Mouse (Mus musculus) testis, adult 2 months (tissue): ENCODE results near the gene Hoxa7. TPM values are rescaled to one million over a fixed set of nuclear protein-coding genes. Genes with fewer than 3 reads are reported as not detected.

ENCODE experiments used
- H3K27ac ChIP-seq: fragments of 200-500 bp; 2 replicates; pipeline ENCODE4 v1.5.1; 2012; ENCODE audit warnings: low read depth, low read length; ENCODE audit not compliant: control insufficient read depth, insufficient read depth
- H3K27me3 ChIP-seq: fragments of 200-500 bp; 2 replicates; pipeline ENCODE4 v1.6.1; 2012; ENCODE audit warnings: mild to moderate bottlenecking, low read length, moderate library complexity; ENCODE audit not compliant: control insufficient read depth, insufficient read depth
- H3K36me3 ChIP-seq: fragments of 200-500 bp; 2 replicates; pipeline ENCODE4 v1.6.1; 2012; ENCODE audit warnings: mild to moderate bottlenecking, low read length; ENCODE audit not compliant: control insufficient read depth, insufficient read depth
- H3K4me1 ChIP-seq: fragments of 200-500 bp; 2 replicates; pipeline ENCODE4 v1.6.1; 2012; ENCODE audit warnings: low read length; ENCODE audit not compliant: control insufficient read depth, insufficient read depth
- H3K4me3 ChIP-seq: fragments of 200-500 bp; 2 replicates; pipeline ENCODE4 v1.5.1; 2012; ENCODE audit warnings: low read depth, mild to moderate bottlenecking, low read length, moderate library complexity, mixed read lengths; ENCODE audit not compliant: control insufficient read depth
- CTCF ChIP-seq: fragments of 200-500 bp; IDR thresholded peaks from 2 replicates; pipeline ENCODE4 v1.5.1; 2012; ENCODE audit warnings: low read depth, mild to moderate bottlenecking, inconsistent platforms, low read length, moderate library complexity; ENCODE audit not compliant: control insufficient read depth, insufficient read depth, insufficient replicate concordance
- POLR2A ChIP-seq: fragments of 200-500 bp; IDR thresholded peaks from 2 replicates; pipeline ENCODE4 v1.6.1; 2012; ENCODE audit warnings: low read depth, mild to moderate bottlenecking, inconsistent platforms, low read length, moderate library complexity; ENCODE audit not compliant: control insufficient read depth
- polyA plus RNA-seq: library from polyadenylated mRNA; depleted of rRNA; stranded (reverse); fragments of >200 nt; gene quantifications from 2 replicates; pipeline ENCODE4 v1.2.3, GENCODE M21; 2012; rRNA removed

The Hoxa7 gene
- polyA plus RNA-seq, 1 experiment: 0.72 TPM

GRCm38 (mm10) chr6:52166431-52167077 is 55.1 kb downstream of the Hoxa7 start:
- H3K27ac ChIP-seq: no peak overlapping the region
- peaks cover 23% of the 10 kb centered on the region for H3K4me1 ChIP-seq
- H3K4me3 ChIP-seq: no peak overlapping the region
- TF ChIP-seq CTCF (no peak), POLR2A (no peak)
- H3K27me3 ChIP-seq: peaks cover 18% of the 10 kb centered on the region
- no peaks in the 10 kb centered on the region for H3K36me3 ChIP-seq

- Histone ChIP-seq H3K4me1 (peaks cover 24% of the 10 kb centered on the region), H3K27ac (no peak overlapping the region), H3K36me3 (no peaks in the 10 kb centered on the region), H3K27me3 (peaks cover 20% of the 10 kb centered on the region), H3K4me3 (no peak overlapping the region)
- TF ChIP-seq POLR2A (no peak), CTCF (no peak)
Observed at GRCm38 (mm10) chr6:52165441-52166370, 55.9 kb downstream of the Hoxa7 start.

- Histone ChIP-seq H3K4me3 (peak within 1 kb of the TSS; percentile 1; the same call in 1 of the 2 replicates), H3K27me3 (peaks cover 21% of the 10 kb centered on the region), H3K36me3 (no peaks in the 10 kb centered on the region), H3K4me1 (peaks cover 22% of the 10 kb centered on the region), H3K27ac (no peak within 1 kb of the TSS)
- TF ChIP-seq POLR2A (no peak), CTCF (no peak)
Observed at GRCm38 (mm10) chr6:52164626-52165440, 56.8 kb downstream of the Hoxa7 start, which contains the start of gene Hoxa2. Gene Hoxa2, minus strand, starts transcription at chr6:52164831.

Other genes starting within 250 kb of the Hoxa7 start
- 9.4 and 15.2 TPM in 2 replicates for gene Skap2, start 209.3 kb downstream of the Hoxa7 start, polyA plus RNA-seq
- 0.07 and 0.14 TPM in 2 replicates for gene Hoxa1, start 63.5 kb downstream of the Hoxa7 start, polyA plus RNA-seq
- gene Hoxa2, start 57.0 kb downstream of the Hoxa7 start, polyA plus RNA-seq: 0.07 and 0.08 TPM in 2 replicates
- not detected in 2 replicates for gene 5730596B20Rik, start 44.4 kb downstream of the Hoxa7 start, polyA plus RNA-seq
- gene Hoxa4, start 30.1 kb downstream of the Hoxa7 start, polyA plus RNA-seq: 61.2 and 65.3 TPM in 2 replicates
- gene Hoxa5, start 17.3 kb downstream of the Hoxa7 start, polyA plus RNA-seq: 0.06 and 0.08 TPM in 2 replicates
- 0.21 TPM in 1 of 2 replicates, not detected in the other for gene Hoxa6, start 13.1 kb downstream of the Hoxa7 start, polyA plus RNA-seq
- 5.4 and 5.8 TPM in 2 replicates for gene Hoxa3, start 8.5 kb downstream of the Hoxa7 start, polyA plus RNA-seq
- not detected in 2 replicates for gene Gm28308, start 8.5 kb downstream of the Hoxa7 start, polyA plus RNA-seq
- gene Hoxa9, start 9.2 kb upstream of the Hoxa7 start, polyA plus RNA-seq: 0.52 and 1.9 TPM in 2 replicates
- gene Hoxa10, start 19.0 kb upstream of the Hoxa7 start, polyA plus RNA-seq: 0.19 and 1.6 TPM in 2 replicates
- 0.47 TPM in 1 of 2 replicates, not detected in the other for gene Hoxa11, start 24.0 kb upstream of the Hoxa7 start, polyA plus RNA-seq
- gene Hoxa13, start 39.0 kb upstream of the Hoxa7 start, polyA plus RNA-seq: not detected in 2 replicates
- 0.02 and 0.08 TPM in 2 replicates for gene Evx1, start 91.6 kb upstream of the Hoxa7 start, polyA plus RNA-seq